Mouse (Mus musculus) heart, adult 2 months (tissue): ENCODE results near the gene Dsp.

Experiments
- CTCF ChIP-seq: fragments of 200-600 bp; IDR thresholded peaks from 2 replicates; pipeline ENCODE4 v1.8.1; 2022; ENCODE audit warnings: antibody characterized with exemption, mild to moderate bottlenecking, moderate library complexity
- EP300 ChIP-seq: fragments of 200-500 bp; IDR thresholded peaks from 2 replicates; pipeline ENCODE4 v1.6.1; 2011; ENCODE audit warnings: low read depth, low read length, control low read depth; ENCODE audit not compliant: insufficient read depth
- POLR2A ChIP-seq: fragments of 200-500 bp; IDR thresholded peaks from 2 replicates; pipeline ENCODE4 v1.6.1; 2011; ENCODE audit warnings: mild to moderate bottlenecking, low read depth, low read length, control low read depth; ENCODE audit not compliant: insufficient read depth

- no peak for TF ChIP-seq CTCF
- no peak for TF ChIP-seq POLR2A
- TF ChIP-seq EP300 = no peak
Measured at GRCm38 (mm10) chr13:38248151-38248550, 97.1 kb downstream of the Dsp start.
